Mouse (Mus musculus): Measurements from ENCODE around the gene Lrmp.

- TF ChIP-seq CTCF (IDR thresholded peaks at IDR 0.05; ENCODE audit: insufficient read depth, low read length) (no peak), POLR2A (IDR thresholded peaks at IDR 0.05; ENCODE audit: borderline replicate concordance, extremely low read depth, low read depth, low read length) (no peak)
Measured at GRCm38 (mm10) chr6:145100923-145101322, 14.5 kb upstream of the Lrmp start.

Data from lung, adult 2 months (tissue).